Mouse (Mus musculus) embryonic fibroblast, embryonic 13.5 days (primary cell): Measurements from ENCODE around the gene Zfp865.

Source experiments
- CTCF ChIP-seq: IDR thresholded peaks from 2 replicates; pipeline ENCODE4 v1.5.1; 2011; ENCODE audit warnings: mild to moderate bottlenecking, control low read depth, low read length, moderate library complexity, borderline replicate concordance; ENCODE audit not compliant: insufficient read depth
- POLR2A ChIP-seq: IDR thresholded peaks from 2 replicates; pipeline ENCODE4 v1.6.1; 2011; ENCODE audit warnings: low read depth, mild to moderate bottlenecking, control low read depth, low read length, moderate library complexity

DNA sequence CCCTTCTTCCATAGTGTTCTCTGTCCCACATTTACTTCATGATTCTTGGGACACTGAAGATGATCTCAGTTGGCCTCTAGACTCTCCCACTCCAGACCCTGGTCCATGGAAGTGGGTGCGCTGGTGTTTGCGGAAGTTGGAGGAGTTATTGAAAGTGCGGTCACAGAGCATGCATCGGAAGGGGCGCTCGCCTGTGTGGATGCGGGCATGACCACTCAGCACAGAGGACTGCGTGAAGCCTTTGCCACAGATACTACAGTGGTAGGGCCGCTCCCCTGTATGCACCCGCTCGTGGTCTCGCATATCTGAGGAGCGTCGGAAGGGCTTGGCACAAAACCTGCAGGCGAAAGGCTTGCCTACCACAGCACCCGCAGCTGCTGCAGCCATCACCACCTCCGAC is 15.5 kb downstream of the Zfp865 start:
- TF ChIP-seq POLR2A (no peak), CTCF (no peak)
